Mouse (Mus musculus) spleen, adult 2 months (tissue): Measurements from ENCODE around the gene Gm14326. TPM values are rescaled to one million over a fixed set of nuclear protein-coding genes. Genes with fewer than 3 reads are reported as not detected.
"Not testable (repeated sequence)": the region's sequence is repeated elsewhere in the genome, so short reads cannot be mapped to it uniquely, and the experiment has no call there.

Experiments
- DNase-seq, 2 experiments: peaks; one replicate each; pipeline versions ENCODE4 v3.0.0 to v3.0.0-alpha.2; 2012 to 2021; ENCODE audit warnings: low spot score in 2 of 2, low read depth in 1 of 2
- H3K27ac ChIP-seq: fragments of 200-500 bp; 2 replicates; pipeline ENCODE4 v1.5.1; 2012; ENCODE audit warnings: low read length, inconsistent platforms; ENCODE audit not compliant: insufficient read depth
- H3K27me3 ChIP-seq: fragments of 200-500 bp; 2 replicates; pipeline ENCODE4 v1.6.1; 2012; ENCODE audit warnings: mild to moderate bottlenecking, moderate library complexity, low read length, inconsistent platforms; ENCODE audit not compliant: control insufficient read depth, insufficient read depth
- H3K36me3 ChIP-seq: fragments of 200-500 bp; 2 replicates; pipeline ENCODE4 v1.6.1; 2012; ENCODE audit warnings: mild to moderate bottlenecking, low read length, inconsistent platforms; ENCODE audit not compliant: control insufficient read depth, insufficient read depth
- H3K4me1 ChIP-seq: fragments of 200-500 bp; 2 replicates; pipeline ENCODE4 v1.6.1; 2011; ENCODE audit warnings: inconsistent platforms; ENCODE audit not compliant: control insufficient read depth, insufficient read depth, insufficient read length
- H3K4me3 ChIP-seq: fragments of 200-500 bp; 2 replicates; pipeline ENCODE4 v1.5.1; 2011; ENCODE audit warnings: mild to moderate bottlenecking, inconsistent platforms; ENCODE audit not compliant: insufficient read depth, insufficient read length; ENCODE audit errors: extremely low read depth
- WGBS: fragments of 180-500 bp; shearing (Covaris S2); methylation state at CpG from one replicate; pipeline ENCODE4 v1.1.7; 2018; 5-methylcytosine and 5-hydroxymethylcytosine counted together
- polyA plus RNA-seq: library from polyadenylated mRNA; depleted of rRNA; stranded (reverse); fragments of >200 nt; gene quantifications from 2 replicates; pipeline ENCODE4 v1.2.3, GENCODE M21; 2012; rRNA removed

The Gm14326 gene
- 0.58 and 0.78 TPM in 2 replicates for polyA plus RNA-seq

DNA sequence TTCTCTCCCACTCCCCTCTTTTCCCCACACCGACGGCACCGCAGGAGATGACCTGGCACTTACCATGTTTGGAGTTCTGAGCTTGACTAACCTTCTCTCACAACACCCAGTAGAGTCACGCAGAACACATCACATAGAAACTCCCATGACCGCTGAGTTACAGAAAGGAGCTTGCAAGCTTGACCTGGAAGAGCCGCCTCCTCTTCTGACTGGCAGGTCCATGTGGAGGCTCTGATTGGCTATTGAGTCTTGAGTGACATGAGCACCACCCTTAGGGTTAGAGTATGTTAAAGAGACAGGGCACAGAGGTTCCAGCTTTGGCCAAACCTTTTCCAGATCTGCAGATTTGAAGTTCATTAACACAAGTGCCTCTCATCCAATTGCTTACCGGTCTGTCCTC, at the start of gene Gm14326:
Gene Gm14326 (minus strand): TSS at position 153 of the 400 bp plus-strand sequence.
- 2% methylated on average over 4 of the region's 7 CpGs for WGBS
- DNase-seq = peak; percentile 1 to 65
- not testable (repeated sequence) for H3K27ac ChIP-seq

DNA sequence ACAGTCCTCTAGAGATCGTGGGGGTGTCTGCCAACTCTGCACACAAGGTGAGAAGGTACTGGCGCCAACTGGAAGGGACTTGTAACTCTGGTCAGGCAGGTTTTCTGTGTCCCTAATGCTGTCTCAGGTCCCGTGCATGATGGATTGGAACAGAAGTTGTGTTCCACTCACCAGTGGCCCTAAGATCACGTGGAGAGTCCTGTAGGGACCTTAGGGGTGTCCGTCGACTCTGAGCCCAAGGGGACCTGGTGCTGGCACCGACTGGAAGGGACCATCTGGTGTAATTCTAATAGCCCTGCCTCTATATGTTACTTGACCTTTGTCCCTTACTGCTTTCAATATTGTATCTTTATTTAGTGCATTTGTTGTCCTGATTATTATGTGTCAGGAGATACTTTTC, 17.7 kb upstream of the Gm14326 start:
- H3K4me3 ChIP-seq, H3K36me3 ChIP-seq, H3K4me1 ChIP-seq, DNase-seq, H3K27ac ChIP-seq, H3K27me3 ChIP-seq: not testable (repeated sequence)
- 81% methylated on average over 7 of the region's 7 CpGs for WGBS

More for the DNA sequence above, at the start of gene Gm14326:
- not testable (repeated sequence) for H3K36me3 ChIP-seq, H3K4me1 ChIP-seq, H3K27me3 ChIP-seq
- peak within 1 kb of the TSS; percentile 57 for H3K4me3 ChIP-seq

DNA sequence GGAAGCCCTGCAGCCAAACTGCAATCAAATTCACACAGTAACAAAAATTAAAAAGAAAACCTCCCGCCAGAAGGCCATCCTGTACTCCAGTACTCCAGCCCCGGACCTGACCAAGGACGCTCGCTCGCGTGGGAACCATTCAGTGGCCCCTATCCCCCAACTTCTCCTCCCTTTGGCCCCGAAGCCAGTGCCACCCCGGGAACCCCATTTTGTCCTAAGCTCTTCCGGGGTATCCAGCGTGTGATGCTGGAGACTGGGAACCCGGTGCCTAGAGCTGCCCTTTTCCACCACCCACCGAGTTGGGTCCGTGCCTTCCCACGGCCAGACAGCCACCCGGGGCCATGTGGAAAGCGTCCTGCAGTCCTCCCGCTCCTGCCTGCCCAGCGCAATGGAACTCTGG, 363 bp downstream of the Gm14326 start:
- H3K4me3 ChIP-seq = peak overlapping the region; percentile 40
- not testable (repeated sequence) for H3K27me3 ChIP-seq, DNase-seq, H3K27ac ChIP-seq, H3K36me3 ChIP-seq, H3K4me1 ChIP-seq
- WGBS = under 1% methylated on average over 18 of the region's 18 CpGs

DNA sequence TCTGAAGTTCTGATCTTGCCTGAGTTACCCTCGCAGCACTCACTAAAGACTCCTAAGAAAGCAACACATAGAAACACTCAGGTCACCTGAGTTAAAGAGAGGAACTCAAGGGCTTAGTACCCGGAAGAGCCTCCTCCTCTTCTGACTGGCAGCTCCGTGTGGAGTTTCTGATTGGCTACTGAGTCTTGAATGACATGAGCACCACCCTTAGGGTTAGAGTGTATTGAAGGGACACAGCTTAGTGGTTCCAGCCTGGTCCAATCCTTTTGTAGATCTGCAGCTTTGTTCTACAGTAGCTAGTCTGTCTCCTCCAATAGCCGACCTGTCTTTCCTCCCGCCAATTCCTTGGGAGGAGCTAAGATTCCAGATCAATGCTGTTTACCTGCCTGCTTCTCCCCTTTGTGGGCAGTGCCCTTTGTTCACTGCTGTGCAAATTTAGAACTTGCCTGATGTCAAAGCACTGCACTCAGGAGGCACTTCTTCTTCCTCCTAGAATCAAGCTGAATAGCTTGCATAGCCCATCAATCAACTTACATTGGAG, 31.5 kb downstream of the Gm14326 start, which contains the start of gene Zfp972:
Gene Zfp972 (minus strand): TSS at position 51 of the 541 bp plus-strand sequence.
- H3K4me1 ChIP-seq, DNase-seq, H3K27ac ChIP-seq, H3K36me3 ChIP-seq, H3K27me3 ChIP-seq, H3K4me3 ChIP-seq: not testable (repeated sequence)
- 64% methylated on average over 4 of the region's 5 CpGs for WGBS

DNA sequence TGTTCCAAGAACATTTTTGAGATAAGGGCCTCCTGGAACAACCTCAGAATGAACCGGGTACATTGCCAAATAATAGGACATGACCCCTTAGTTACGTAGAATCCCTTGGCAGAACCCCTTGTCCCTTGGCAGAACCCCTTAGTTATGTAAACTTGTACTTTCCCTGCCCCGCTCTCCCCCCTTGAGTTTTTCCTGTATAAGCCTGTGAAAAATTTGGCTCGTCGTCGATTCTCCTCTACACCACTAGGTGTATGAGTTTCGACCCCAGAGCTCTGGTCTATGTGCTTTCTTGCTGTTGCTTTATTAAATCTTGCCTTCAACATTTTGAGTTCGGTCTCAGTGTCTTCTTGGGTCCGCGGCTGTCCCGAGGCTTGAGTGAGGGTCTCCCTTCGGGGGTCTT, 53.8 kb downstream of the Gm14326 start:
- not testable (repeated sequence) for H3K27me3 ChIP-seq, DNase-seq, H3K4me1 ChIP-seq, H3K4me3 ChIP-seq, H3K27ac ChIP-seq, H3K36me3 ChIP-seq
- 89% methylated on average over 5 of the region's 12 CpGs for WGBS

DNA sequence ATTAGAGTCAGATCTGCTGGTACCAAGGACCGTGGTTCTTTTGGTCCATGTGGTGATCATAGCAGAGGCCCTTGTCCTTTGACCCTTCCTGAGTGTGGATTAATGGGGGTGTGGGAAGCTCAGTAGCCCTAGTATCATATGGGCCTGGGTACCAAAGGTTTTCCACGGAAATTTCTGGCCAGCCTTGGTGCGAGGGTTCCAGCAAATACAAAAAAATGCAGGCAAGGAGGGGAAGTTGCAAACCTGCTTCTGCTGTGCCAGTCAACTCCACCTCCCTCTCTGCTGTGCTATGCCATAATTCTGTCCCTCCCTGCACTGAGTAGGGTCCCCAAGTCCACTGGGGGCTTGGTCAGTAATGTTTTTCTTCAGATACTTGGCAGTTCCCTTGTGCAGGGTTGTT, 58.9 kb downstream of the Gm14326 start:
- WGBS = 63% methylated on average over 2 of the region's 3 CpGs
- not testable (repeated sequence) for H3K27ac ChIP-seq

DNA sequence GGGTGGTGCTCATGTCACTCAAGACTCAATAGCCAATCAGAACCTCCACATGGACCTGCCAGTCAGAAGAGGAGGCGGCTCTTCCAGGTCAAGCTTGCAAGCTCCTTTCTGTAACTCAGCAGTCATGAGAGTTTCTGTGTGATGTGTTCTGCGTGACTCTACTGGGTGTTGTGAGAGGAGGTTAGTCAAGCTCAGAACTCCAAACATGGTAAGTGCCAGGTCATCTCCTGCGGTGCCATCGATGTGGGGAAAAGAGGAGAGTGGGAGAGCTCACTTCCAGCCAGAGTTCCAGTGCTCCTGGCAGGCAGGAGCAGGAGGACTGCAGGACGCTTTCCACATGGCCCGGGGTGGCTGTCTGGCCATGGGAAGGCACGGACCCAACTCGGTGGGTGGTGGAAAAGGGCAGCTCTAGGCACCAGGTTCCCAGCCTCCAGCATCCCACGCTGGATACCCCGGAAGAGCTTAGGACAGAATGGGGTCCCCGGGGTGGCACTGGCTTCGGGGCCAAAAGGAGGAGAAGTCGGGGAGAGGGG, 60.0 kb downstream of the Gm14326 start, which contains the start of gene Gm14327:
Gene Gm14327 (plus strand): TSS at position 51 of the 533 bp plus-strand sequence.
- not testable (repeated sequence) for H3K27ac ChIP-seq, H3K27me3 ChIP-seq, H3K36me3 ChIP-seq, H3K4me3 ChIP-seq, H3K4me1 ChIP-seq, DNase-seq
- 53% methylated on average over 12 of the region's 13 CpGs for WGBS

More for the DNA sequence above, 58.9 kb downstream of the Gm14326 start:
- H3K27me3 ChIP-seq, H3K4me3 ChIP-seq, H3K4me1 ChIP-seq, DNase-seq, H3K36me3 ChIP-seq: not testable (repeated sequence)

DNA sequence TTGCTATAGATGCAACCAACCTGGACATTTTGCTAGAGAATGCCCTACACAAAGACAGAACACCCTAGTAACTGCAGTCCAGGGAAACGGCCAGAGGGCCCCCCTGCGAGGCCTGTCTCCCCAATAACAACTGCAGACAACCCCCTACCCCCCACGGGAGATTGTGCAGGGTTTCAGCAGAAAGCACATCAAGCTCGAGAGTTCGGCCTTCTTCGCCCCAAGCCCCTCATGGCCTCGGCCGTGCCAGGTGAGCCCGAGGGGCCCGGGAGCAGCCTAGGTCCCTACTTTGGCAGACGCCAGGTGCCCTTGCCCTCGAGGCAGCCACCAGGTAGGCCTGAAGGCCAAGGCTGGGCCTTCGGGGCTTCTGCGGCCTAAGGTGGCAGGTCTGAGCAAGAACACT, 69.4 kb downstream of the Gm14326 start:
- H3K27ac ChIP-seq, H3K36me3 ChIP-seq, H3K4me1 ChIP-seq, H3K27me3 ChIP-seq, DNase-seq, H3K4me3 ChIP-seq: not testable (repeated sequence)
- WGBS = 93% methylated on average over 14 of the region's 14 CpGs

Other genes with a start within 250 kb of the Gm14326 start
- not detected in 2 replicates for gene Gm14322, start 198.0 kb downstream of the Gm14326 start, polyA plus RNA-seq
- 1.2 and 1.6 TPM in 2 replicates for gene Gm14325, start 117.0 kb downstream of the Gm14326 start, polyA plus RNA-seq
- gene Gm14327, start 60.2 kb downstream of the Gm14326 start, polyA plus RNA-seq = 0.12 TPM in 1 of 2 replicates, not detected in the other
- not detected in 2 replicates for gene Zfp972, start 31.7 kb downstream of the Gm14326 start, polyA plus RNA-seq
- 0.36 and 0.45 TPM in 2 replicates for gene Zfp971, start 66.0 kb upstream of the Gm14326 start, polyA plus RNA-seq
- 0.32 and 0.34 TPM in 2 replicates for gene Zfp931, start 121.2 kb upstream of the Gm14326 start, polyA plus RNA-seq
- gene Phactr3, start 161.7 kb upstream of the Gm14326 start, polyA plus RNA-seq = 0.22 and 0.54 TPM in 2 replicates